Mouse (Mus musculus) right cerebral cortex, postnatal 25 days (tissue): ENCODE measurements around the gene Lsm11.
"Not testable (repeated sequence)": the region's sequence is repeated elsewhere in the genome, so short reads cannot be mapped to it uniquely, and the experiment has no call there.

ENCODE experiments used
- DNase-seq: peaks from one replicate; pipeline ENCODE4 v3.0.0; 2022

The Lsm11 gene

GRCm38 (mm10) chr11:45881026-45881682, 63.6 kb downstream of the Lsm11 start:
- no peak for DNase-seq

GRCm38 (mm10) chr11:45879366-45879765, 65.4 kb downstream of the Lsm11 start:
- DNase-seq: not testable (repeated sequence)
